Mouse (Mus musculus) urinary bladder, postnatal 14 days (tissue): ENCODE data around the gene Prr14l.
"Not testable (repeated sequence)": the region's sequence is repeated elsewhere in the genome, so short reads cannot be mapped to it uniquely, and the experiment has no call there.

Experiments used
- DNase-seq: peaks from one replicate; pipeline ENCODE4 v3.0.0; 2021; ENCODE audit warnings: low spot score

The Prr14l gene

DNA sequence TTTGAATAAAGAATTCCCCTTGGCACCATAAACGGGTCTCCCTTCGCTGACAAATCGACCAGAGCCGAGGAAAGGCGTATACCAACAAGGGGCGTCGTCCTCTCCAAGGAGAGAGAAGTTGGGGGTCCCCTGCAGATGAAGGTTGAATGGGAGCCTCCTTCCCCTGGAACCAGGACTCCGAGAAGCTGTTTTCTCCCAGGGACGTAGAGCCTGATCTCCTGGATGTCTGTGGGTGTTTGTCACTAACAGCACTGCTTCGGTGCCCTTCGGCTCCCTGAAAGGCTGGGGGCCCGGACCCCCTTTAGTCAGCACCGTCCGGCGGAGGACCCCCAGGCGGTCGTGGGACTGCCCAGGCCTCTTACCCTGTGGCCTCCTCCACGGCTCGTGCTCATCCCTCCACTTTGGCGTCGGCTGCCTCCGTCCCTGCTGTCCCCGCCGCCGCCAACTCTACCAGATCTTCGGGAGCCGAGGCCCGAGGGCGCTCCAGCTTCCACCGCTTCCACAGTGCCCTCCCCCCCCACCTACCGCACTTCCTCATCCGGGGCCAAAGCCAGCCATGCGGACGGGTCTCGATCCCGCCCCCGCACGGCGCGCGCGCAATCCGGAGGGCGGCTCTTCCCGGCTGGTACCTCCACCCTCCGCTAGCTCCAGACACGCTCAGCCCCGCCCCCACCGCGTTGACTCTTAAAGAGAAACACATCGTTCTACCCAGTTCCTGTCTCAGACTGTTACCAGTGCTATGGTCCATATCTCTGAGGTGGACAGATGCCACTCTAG is at the start of gene Prr14l:
Gene Prr14l, minus strand, starts transcription at position 526 of the 777 bp plus-strand sequence.
- peak; percentile 99 for DNase-seq

- no peak for DNase-seq
These were observed 32.7 kb upstream of the Prr14l start for GRCm38 (mm10) chr5:32886739-32887138.

DNA sequence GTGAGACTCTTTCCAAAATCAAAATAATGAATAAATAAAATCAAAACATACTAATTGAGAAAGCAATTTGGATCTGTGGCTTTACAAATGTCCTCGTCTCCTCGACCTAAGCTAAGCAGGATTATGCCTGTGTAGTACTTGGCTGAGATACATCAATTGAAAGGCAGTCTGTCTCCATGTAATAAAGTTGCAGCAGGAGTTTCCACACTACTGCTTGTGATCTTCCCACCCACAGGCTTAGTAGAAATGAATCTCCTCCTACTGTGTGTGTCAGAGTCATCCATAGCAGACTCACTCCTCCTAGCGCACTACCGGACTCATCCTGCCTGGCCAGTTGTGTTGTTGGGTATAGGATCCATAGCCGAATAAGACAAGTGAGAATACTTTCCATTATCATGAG is 18.3 kb upstream of the Prr14l start:
- DNase-seq: no peak

- no peak for DNase-seq
These were observed 15.5 kb upstream of the Prr14l start for GRCm38 (mm10) chr5:32869389-32870024.

DNA sequence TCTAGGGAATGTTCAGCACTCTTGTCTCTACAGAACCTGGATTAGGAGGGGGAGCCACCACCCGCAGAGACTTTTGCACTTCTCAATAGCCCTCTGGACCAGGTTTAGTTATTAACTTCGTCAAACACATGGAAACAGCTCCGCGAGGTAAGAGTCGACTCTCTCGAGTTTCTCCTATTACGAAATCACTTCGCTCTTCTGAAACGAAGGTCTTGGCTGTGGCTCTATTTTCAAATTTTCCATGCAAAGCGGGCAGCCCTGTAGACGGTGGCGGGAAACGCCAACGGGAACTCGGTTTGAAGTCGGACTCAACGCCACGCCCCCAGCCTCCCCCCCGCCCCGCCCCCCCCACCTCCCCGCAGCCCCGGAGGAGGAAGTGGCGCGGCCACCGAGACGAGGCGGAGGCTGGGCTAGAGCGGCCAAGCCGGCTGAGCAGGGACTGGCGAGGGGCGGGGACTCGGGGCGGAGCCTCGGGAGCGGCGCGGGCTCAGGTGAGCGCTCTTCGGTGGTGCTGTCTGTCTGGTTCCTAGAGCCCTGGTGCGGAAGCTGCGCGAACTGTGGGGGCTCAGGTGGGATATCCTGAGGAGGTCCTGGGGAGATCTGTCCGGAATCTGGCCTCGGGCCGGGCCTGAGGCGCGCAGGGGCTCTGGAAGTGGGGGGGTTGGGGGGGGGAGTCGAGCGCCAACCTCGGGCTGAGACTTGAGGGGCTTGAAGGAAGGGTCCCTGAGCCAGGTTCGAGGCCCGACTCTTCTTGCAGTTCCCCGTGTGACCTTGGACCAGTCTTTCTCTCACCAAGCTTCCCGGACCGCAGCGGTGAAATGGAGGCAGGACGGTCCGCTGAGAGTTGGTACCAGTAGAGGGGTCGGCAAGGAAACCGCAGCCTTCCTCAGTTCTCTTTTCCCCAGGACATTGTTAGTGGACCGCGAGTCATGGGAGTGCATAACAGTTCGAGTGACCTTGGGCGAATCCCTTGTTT is 9.5 kb upstream of the Prr14l start, which contains the start of gene Depdc5:
Gene Depdc5, plus strand, starts transcription at position 449 of the 976 bp plus-strand sequence.
- DNase-seq: peak; percentile 97

DNA sequence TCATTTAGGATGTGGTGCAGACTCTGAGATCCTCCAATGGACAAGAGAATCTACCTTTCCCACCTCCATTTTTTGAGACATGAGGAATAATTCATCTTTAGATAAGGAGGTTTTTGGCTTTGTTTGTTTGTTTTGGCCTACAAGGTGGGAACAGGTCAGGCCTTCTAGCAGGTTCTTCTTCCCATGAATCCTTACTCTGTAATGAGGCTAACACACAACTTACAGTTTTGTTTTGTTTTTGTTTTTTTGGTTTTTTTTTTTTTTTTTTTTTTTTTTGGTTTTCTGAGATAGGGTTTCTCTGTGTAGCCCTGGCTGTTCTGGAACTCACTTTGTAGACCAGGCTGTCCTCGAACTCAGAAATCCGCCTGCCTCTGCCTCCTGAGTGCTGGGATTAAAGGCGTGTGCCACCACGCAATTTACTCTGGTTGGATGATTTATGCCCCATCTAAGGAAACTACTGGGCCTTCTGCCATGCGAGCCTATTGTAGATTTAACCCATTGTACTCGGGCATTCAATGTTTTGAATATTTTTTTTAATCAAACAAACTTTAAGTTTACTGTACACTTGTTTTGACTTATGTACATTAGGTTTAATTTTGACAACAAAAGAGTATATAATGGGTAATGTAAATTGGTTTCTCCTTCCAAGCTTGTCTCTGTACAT is 8.5 kb upstream of the Prr14l start:
- no peak for DNase-seq

GRCm38 (mm10) chr5:32861082-32861481 is 7.0 kb upstream of the Prr14l start:
- no peak for DNase-seq

DNA sequence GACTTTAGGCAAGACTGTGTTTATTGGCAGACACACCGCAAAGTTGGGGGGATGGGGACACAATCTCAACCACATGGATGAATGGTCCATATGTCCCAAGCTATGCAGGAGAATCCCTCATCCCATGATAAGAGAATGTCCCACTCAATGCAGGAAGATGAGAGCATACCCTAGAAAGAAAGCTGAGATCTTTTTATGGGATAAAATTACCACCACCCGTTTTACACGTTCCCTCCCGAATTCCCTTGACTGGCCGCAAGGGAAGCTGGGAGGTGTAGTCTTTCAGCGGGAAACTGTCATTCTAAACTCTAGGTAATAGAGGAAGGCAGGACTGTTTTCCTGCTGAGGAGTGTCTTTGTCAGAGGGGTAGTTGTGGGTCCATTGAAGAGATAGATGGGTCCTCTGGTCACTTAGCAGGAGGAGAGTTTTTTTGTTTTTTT is 3.7 kb upstream of the Prr14l start:
- DNase-seq: peak; percentile 38

DNA sequence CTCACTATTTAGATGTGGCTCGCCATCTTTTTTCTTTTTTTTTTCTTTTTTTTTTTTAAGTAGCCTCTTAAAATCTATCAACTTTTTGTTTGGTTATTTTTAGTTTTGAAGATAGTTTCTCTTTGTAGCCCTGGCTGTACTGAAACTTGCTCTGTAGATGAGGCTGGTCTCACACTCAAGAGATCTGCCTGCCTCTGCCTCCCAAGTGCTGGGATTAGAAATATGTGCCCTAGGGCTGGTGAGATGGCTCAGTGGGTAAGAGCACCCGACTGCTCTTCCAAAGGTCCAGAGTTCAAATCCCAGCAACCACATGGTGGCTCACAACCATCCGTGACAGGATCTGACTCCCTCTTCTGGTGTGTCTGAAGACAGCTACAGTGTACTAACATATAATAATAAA is 1.2 kb upstream of the Prr14l start:
- DNase-seq: not testable (repeated sequence)

- no peak for DNase-seq
These were observed 762 bp upstream of the Prr14l start for GRCm38 (mm10) chr5:32854818-32855217.

DNA sequence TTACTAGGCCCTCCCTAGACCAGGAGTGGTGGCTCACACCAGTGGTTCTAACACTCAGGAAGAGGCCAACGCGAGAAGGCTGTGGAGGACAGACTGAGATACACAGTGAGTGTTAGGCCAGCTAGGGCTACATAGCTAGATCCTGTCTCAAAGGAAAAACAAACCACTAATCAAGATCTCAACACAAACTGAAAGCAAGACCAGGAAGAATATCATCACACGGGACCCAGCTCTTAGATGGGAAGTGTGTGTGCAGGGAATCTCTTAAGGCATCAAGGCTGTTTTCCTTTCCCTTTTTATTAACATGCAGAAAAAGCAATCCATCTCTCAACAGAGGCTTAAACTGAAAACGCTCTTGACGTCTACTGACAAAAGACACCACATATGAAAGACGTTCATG is 2.0 kb downstream of the Prr14l start:
- no peak for DNase-seq

DNA sequence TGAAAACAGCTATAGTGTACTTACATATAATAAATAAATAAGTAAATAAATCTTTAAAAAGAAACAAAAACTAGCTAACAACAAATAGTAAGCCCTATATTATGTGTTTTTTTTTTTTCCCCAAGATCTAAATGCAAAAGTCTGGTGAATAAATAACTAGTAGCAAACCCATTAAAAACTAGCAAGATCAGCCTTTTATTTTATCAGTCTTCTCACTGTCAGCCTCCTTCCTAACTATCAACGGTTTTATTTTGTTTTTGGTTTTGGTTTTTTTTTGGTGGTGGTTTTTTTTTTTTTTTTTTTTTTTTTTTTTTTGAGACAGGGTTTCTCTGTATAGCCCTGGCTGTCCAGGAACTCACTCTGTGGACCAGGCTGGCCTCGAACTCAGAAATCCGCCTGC is 4.5 kb downstream of the Prr14l start:
- DNase-seq: not testable (repeated sequence)

DNA sequence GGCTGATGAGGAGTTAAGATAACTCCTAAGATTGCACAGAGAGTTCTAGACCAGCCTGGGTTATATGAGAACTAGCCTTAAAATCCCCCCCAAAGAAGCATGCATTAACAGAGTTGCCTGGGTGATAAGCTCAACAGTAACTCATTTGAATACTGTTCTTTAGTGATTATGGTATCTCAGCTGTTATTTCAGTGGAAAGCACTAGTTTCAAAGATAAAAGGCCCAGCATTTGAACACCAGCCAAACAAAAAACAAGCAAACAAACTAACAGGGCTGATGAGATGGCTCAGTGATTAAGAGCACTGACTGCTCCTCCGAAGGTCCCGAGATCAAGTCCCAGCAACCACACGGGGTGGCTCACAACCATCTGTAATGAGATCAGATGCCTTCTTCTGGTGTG is 4.9 kb downstream of the Prr14l start:
- DNase-seq: no peak

- DNase-seq: no peak
These were observed 14.0 kb downstream of the Prr14l start for GRCm38 (mm10) chr5:32840029-32840428.

GRCm38 (mm10) chr5:32836976-32837375 is 17.1 kb downstream of the Prr14l start:
- DNase-seq: no peak

- DNase-seq: no peak
These were observed 19.6 kb downstream of the Prr14l start for GRCm38 (mm10) chr5:32834497-32834896.

GRCm38 (mm10) chr5:32830054-32830453 is 24.0 kb downstream of the Prr14l start:
- no peak for DNase-seq

DNA sequence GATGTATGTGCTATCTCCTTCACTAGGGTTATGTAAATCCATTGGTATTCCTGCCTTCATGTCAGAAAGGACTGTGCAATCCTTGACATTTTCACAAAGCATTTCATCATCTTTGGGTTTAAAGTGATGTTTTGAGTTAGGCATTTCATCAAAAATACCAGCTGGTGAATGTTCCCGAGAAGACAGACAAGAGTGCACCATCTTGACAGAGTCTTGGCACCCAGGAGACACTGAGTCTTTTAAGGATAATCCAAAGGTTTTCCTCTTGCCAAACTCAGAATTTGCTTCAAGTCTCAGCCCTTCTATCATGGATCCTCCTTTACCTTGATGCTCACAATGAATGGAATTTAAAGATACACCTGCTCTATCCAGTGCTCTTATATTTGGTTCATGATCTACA is 25.3 kb downstream of the Prr14l start:
- DNase-seq: not testable (repeated sequence)

DNA sequence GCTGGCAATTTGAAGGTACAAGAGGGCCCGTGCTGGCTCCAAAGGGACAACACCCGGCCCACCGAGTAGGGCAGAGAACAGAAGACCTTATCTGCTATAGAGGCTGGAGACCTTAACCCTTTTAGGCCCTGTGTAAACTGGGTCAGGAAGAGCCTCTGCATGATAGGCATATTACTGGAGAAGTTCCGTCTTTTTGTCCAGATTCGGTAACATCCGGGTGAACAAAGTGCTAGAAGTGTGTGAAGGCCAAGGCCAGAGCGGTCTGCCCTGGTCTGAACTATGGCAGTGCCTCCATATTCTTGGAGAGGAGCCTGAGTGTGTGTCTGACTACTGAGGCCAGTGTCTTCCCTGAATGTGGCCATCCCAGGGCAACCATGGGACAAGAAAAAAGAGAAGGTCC is 27.0 kb downstream of the Prr14l start, which contains the start of gene Gm20671:
Gene Gm20671, minus strand, starts transcription at position 101 of the 400 bp plus-strand sequence.
- DNase-seq: no peak

- DNase-seq: no peak
These were observed 33.6 kb downstream of the Prr14l start for GRCm38 (mm10) chr5:32820471-32820870.

- no peak for DNase-seq
These were observed 38.7 kb downstream of the Prr14l start for GRCm38 (mm10) chr5:32815396-32815795.

GRCm38 (mm10) chr5:32786454-32786853 is 67.6 kb downstream of the Prr14l start:
- not testable (repeated sequence) for DNase-seq
